Mouse (Mus musculus): ENCODE results near the gene Kazn. TPM values are rescaled to one million over a fixed set of nuclear protein-coding genes. Genes with fewer than 3 reads are reported as not detected.

The Kazn gene
- polyA plus RNA-seq, 1 experiment, result not detected

GRCm38 (mm10) chr4:142077572-142078271 lies 161.5 kb downstream of the Kazn start:
- Histone ChIP-seq H3K4me3 (ENCODE audit: insufficient read depth, poor library complexity, severe bottlenecking) (no peak overlapping the region), H3ac (ENCODE audit: control insufficient read depth, insufficient read length, low read depth) (no peak overlapping the region), H3K36me3 (ENCODE audit: control insufficient read depth, insufficient read depth) (no peaks in the 10 kb centered on the region), H3K79me2 (ENCODE audit: control insufficient read depth, insufficient read depth) (no peaks in the 10 kb centered on the region), H3K79me3 (ENCODE audit: low read depth) (no peaks in the 10 kb centered on the region), H3K27me3 (ENCODE audit: control insufficient read depth, insufficient read depth, insufficient read length) (peaks cover 4% of the 10 kb centered on the region)
- TF ChIP-seq MYOD1 (IDR thresholded peaks at IDR 0.05; ENCODE audit: control insufficient read depth, insufficient read length, low read depth) (no peak), MAX (IDR thresholded peaks at IDR 0.05) (no peak), FOSL1 (IDR thresholded peaks at IDR 0.05; ENCODE audit: insufficient read depth, low read length, poor library complexity, severe bottlenecking) (no peak), USF1 (IDR thresholded peaks at IDR 0.05; ENCODE audit: low read depth) (no peak), MYOG (IDR thresholded peaks at IDR 0.05; ENCODE audit: control insufficient read depth, extremely low read depth, insufficient read length) (no peak), CEBPB (IDR thresholded peaks at IDR 0.05; ENCODE audit: low read depth) (no peak), CTCF (IDR thresholded peaks at IDR 0.05; ENCODE audit: control insufficient read depth, insufficient read depth, insufficient read length) (no peak)

GRCm38 (mm10) chr4:142076883-142077282 lies 162.3 kb downstream of the Kazn start:
- TF ChIP-seq FOSL1 (IDR thresholded peaks at IDR 0.05; ENCODE audit: insufficient read depth, low read length, poor library complexity, severe bottlenecking), result no peak
- TF ChIP-seq MYOG (IDR thresholded peaks at IDR 0.05; ENCODE audit: control insufficient read depth, extremely low read depth, insufficient read length), result no peak
- TF ChIP-seq CTCF (IDR thresholded peaks at IDR 0.05; ENCODE audit: control insufficient read depth, insufficient read depth, insufficient read length), result no peak
- no peak for TF ChIP-seq USF1 (IDR thresholded peaks at IDR 0.05; ENCODE audit: low read depth)
- TF ChIP-seq MAX (IDR thresholded peaks at IDR 0.05), result no peak
- TF ChIP-seq MYOD1 (IDR thresholded peaks at IDR 0.05; ENCODE audit: control insufficient read depth, insufficient read length, low read depth), result no peak
- TF ChIP-seq CEBPB (IDR thresholded peaks at IDR 0.05; ENCODE audit: low read depth), result no peak
- H3ac ChIP-seq (ENCODE audit: control insufficient read depth, insufficient read length, low read depth), result no peak overlapping the region

GRCm38 (mm10) chr4:142075931-142076330 lies 163.3 kb downstream of the Kazn start:
- Histone ChIP-seq H3K36me3 (ENCODE audit: control insufficient read depth, insufficient read depth) (no peaks in the 10 kb centered on the region), H3K27me3 (ENCODE audit: control insufficient read depth, insufficient read depth, insufficient read length) (peaks cover 4% of the 10 kb centered on the region), H3ac (ENCODE audit: control insufficient read depth, insufficient read length, low read depth) (no peak overlapping the region), H3K79me2 (ENCODE audit: control insufficient read depth, insufficient read depth) (no peaks in the 10 kb centered on the region), H3K79me3 (ENCODE audit: low read depth) (no peaks in the 10 kb centered on the region), H3K4me3 (ENCODE audit: insufficient read depth, poor library complexity, severe bottlenecking) (no peak overlapping the region)
- TF ChIP-seq CEBPB (IDR thresholded peaks at IDR 0.05; ENCODE audit: low read depth) (no peak), CTCF (IDR thresholded peaks at IDR 0.05; ENCODE audit: control insufficient read depth, insufficient read depth, insufficient read length) (no peak), FOSL1 (IDR thresholded peaks at IDR 0.05; ENCODE audit: insufficient read depth, low read length, poor library complexity, severe bottlenecking) (no peak), MAX (IDR thresholded peaks at IDR 0.05) (no peak), USF1 (IDR thresholded peaks at IDR 0.05; ENCODE audit: low read depth) (no peak), MYOD1 (IDR thresholded peaks at IDR 0.05; ENCODE audit: control insufficient read depth, insufficient read length, low read depth) (no peak), MYOG (IDR thresholded peaks at IDR 0.05; ENCODE audit: control insufficient read depth, extremely low read depth, insufficient read length) (no peak)

More at GRCm38 (mm10) chr4:142076883-142077282, 162.3 kb downstream of the Kazn start:
- H3K4me3 ChIP-seq (ENCODE audit: insufficient read depth, poor library complexity, severe bottlenecking), result no peak overlapping the region
- H3K27me3 ChIP-seq (ENCODE audit: control insufficient read depth, insufficient read depth, insufficient read length), result peaks cover 4% of the 10 kb centered on the region
- H3K36me3 ChIP-seq (ENCODE audit: control insufficient read depth, insufficient read depth), result no peaks in the 10 kb centered on the region
- H3K79me3 ChIP-seq (ENCODE audit: low read depth), result no peaks in the 10 kb centered on the region
- H3K79me2 ChIP-seq (ENCODE audit: control insufficient read depth, insufficient read depth), result no peaks in the 10 kb centered on the region

- Histone ChIP-seq H3ac (ENCODE audit: control insufficient read depth, insufficient read length, low read depth) (no peak overlapping the region), H3K36me3 (ENCODE audit: control insufficient read depth, insufficient read depth) (no peaks in the 10 kb centered on the region), H3K79me2 (ENCODE audit: control insufficient read depth, insufficient read depth) (no peaks in the 10 kb centered on the region), H3K27me3 (ENCODE audit: control insufficient read depth, insufficient read depth, insufficient read length) (no peaks in the 10 kb centered on the region), H3K79me3 (ENCODE audit: low read depth) (no peaks in the 10 kb centered on the region), H3K4me3 (ENCODE audit: insufficient read depth, poor library complexity, severe bottlenecking) (no peak overlapping the region)
- TF ChIP-seq USF1 (IDR thresholded peaks at IDR 0.05; ENCODE audit: low read depth), result no peak
- no peak for TF ChIP-seq FOSL1 (IDR thresholded peaks at IDR 0.05; ENCODE audit: insufficient read depth, low read length, poor library complexity, severe bottlenecking)
- TF ChIP-seq CEBPB (IDR thresholded peaks at IDR 0.05; ENCODE audit: low read depth), result no peak
- TF ChIP-seq CTCF (IDR thresholded peaks at IDR 0.05; ENCODE audit: control insufficient read depth, insufficient read depth, insufficient read length), result no peak
- TF ChIP-seq MAX (IDR thresholded peaks at IDR 0.05), result no peak
- TF ChIP-seq MYOD1 (IDR thresholded peaks at IDR 0.05; ENCODE audit: control insufficient read depth, insufficient read length, low read depth), result no peak
- no peak for TF ChIP-seq MYOG (IDR thresholded peaks at IDR 0.05; ENCODE audit: control insufficient read depth, extremely low read depth, insufficient read length)
These were observed 165.0 kb downstream of the Kazn start for GRCm38 (mm10) chr4:142074060-142074732.

- H3K4me3 ChIP-seq (ENCODE audit: insufficient read depth, poor library complexity, severe bottlenecking), result no peak overlapping the region
- H3ac ChIP-seq (ENCODE audit: control insufficient read depth, insufficient read length, low read depth), result no peak overlapping the region
- no peaks in the 10 kb centered on the region for H3K79me3 ChIP-seq (ENCODE audit: low read depth)
- no peaks in the 10 kb centered on the region for H3K36me3 ChIP-seq (ENCODE audit: control insufficient read depth, insufficient read depth)
- H3K27me3 ChIP-seq (ENCODE audit: control insufficient read depth, insufficient read depth, insufficient read length), result no peaks in the 10 kb centered on the region
- no peaks in the 10 kb centered on the region for H3K79me2 ChIP-seq (ENCODE audit: control insufficient read depth, insufficient read depth)
- TF ChIP-seq MYOD1 (IDR thresholded peaks at IDR 0.05; ENCODE audit: control insufficient read depth, insufficient read length, low read depth) (no peak), FOSL1 (IDR thresholded peaks at IDR 0.05; ENCODE audit: insufficient read depth, low read length, poor library complexity, severe bottlenecking) (no peak), CTCF (IDR thresholded peaks at IDR 0.05; ENCODE audit: control insufficient read depth, insufficient read depth, insufficient read length) (no peak), MAX (IDR thresholded peaks at IDR 0.05) (no peak), USF1 (IDR thresholded peaks at IDR 0.05; ENCODE audit: low read depth) (no peak), MYOG (IDR thresholded peaks at IDR 0.05; ENCODE audit: control insufficient read depth, extremely low read depth, insufficient read length) (no peak), CEBPB (IDR thresholded peaks at IDR 0.05; ENCODE audit: low read depth) (no peak)
These were observed 167.8 kb downstream of the Kazn start for GRCm38 (mm10) chr4:142071243-142071991.

Data from C2C12 (cell line).